Mouse (Mus musculus): ENCODE measurements around the gene Naaa.

GRCm38 (mm10) chr5:92318596-92318995 lies 40.6 kb upstream of the Naaa start:
- TF ChIP-seq POLR2A (IDR thresholded peaks at IDR 0.05; ENCODE audit: control insufficient read depth, extremely low read depth, insufficient read depth, low read length, poor library complexity) (no peak), CTCF (IDR thresholded peaks at IDR 0.05; ENCODE audit: borderline replicate concordance, control insufficient read depth, extremely low read depth, insufficient read depth, low read length, poor library complexity) (no peak)
